Mouse (Mus musculus): ENCODE results near the gene Nudt4.

Nudt4 gene

DNA sequence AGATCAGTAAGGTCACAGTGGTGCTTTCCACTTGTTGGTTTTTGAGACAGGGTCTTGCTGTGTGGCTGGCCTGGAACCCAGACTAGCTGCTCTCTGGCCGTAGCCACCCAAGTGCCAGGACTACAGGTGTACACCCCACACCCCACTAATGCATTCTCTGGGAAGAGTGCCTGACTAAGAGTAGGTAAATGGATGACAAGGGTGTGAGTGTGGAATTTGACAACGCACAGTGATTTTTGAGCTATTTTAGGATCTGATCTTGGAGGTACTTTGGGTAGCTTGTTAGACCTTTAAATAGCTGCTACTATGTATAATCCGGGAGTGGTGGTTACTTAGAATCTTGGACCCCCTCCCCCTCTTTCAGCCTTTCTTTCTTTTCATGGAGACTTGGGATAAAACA, 24.7 kb downstream of the Nudt4 start:
- no peak for ATAC-seq (ENCODE audit: low TSS enrichment)

DNA sequence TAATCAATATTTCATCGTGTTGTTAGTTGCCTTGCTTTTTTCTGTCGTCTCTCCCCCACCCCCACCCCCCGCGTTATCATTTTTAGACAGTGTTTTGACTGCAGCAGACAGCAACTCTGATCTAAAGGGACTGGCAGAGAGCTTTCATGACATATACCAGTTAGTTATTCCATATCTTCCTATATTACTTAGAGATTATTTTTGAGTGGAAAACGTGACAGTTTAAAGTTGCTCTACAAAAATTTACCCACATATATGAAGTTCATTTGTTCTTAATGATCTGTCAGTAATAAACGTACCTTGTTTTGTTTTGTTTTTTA, 27.8 kb downstream of the Nudt4 start:
- no peak for ATAC-seq (ENCODE audit: low TSS enrichment)

DNA sequence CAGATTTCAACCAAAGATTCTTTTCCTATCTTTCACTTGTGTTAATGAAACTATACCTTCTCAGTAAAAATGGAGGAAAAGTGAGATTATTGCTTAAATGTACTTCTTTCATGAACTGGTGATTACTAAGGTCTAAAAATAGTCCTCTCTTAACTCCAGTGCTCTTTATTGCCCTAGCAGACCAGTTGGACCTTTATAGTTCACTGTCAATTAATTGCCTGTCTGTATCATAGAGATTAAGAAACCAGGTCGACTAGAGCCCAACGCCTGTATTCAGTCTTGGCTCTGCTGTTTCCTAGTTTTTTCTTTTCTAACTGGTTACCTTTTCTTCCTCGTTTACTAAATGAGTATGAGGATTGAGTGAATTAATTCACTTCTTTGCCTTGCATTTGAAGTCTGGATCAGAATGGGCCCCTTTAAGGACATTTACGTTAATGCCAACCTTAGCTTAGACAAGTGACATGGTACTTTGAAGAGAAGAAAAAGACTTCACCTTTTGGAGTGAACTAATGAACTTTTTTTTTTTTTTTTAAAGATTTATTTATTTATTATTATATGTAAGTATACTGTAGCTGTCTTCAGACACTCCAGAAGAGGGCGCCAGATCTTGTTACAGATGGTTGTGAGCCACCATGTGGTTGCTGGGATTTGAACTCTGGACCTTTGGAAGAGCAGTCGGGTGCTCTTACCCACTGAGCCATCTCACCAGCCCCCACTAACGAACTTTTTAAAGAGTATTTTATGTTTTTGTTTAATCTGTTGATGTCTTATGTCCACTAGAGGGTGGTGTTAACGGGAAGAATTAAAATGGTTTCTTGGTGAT, 28.3 kb downstream of the Nudt4 start:
- no peak for ATAC-seq (ENCODE audit: low TSS enrichment)

DNA sequence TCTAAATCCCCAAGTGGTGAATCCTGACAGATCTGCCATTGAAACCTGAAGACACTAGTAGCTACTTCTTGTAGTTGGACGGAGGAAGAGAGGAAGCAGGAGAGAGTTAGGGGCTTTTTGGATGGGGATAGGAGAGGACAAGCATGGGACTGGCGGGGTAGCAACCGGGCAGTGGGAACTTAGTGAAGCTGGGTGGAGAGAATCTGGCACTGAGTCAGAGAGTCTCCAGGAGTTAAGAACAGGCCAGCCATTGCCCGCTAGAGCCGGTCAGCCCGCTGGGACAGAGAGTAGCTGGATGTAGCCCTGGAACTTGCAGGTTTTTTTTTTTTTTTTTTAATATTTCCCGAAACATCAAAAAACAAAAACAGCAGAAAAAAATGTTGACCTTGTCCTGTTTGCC, 30.6 kb downstream of the Nudt4 start:
- no peak for ATAC-seq (ENCODE audit: low TSS enrichment)

GRCm38 (mm10) chr10:95532916-95533315, 31.0 kb downstream of the Nudt4 start:
- no peak for ATAC-seq (ENCODE audit: low TSS enrichment)

- 0 out of 2 replicates have a peak, but pooled peaks have one; percentile 38 for ATAC-seq (ENCODE audit: low TSS enrichment)
Observed at GRCm38 (mm10) chr10:95530551-95531121, 33.3 kb downstream of the Nudt4 start.

- no peak for ATAC-seq (ENCODE audit: low TSS enrichment)
Observed at GRCm38 (mm10) chr10:95526495-95527122, 37.3 kb downstream of the Nudt4 start.

DNA sequence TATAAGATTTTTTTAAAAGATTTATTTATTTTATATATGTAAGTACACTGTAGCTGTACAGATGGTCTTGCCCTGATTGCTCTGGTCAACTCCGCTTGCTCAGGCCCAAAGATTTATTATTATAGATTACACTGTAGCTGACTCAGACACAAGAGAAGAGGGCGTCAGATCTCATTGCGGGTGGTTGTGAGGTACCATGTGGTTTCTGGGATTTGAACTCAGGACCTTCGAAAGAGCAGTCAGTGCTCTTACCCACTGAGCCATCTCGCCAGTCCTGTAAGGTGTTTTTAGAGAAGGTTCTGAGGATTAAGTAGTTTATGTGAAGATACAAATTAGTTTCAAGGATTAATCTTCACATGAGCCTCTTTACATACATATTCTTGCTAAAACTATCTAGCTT, 38.1 kb downstream of the Nudt4 start:
- ATAC-seq (ENCODE audit: low TSS enrichment): no peak

- ATAC-seq (ENCODE audit: low TSS enrichment): peak; percentile 80
Observed at GRCm38 (mm10) chr10:95525037-95525675, 38.8 kb downstream of the Nudt4 start.

DNA sequence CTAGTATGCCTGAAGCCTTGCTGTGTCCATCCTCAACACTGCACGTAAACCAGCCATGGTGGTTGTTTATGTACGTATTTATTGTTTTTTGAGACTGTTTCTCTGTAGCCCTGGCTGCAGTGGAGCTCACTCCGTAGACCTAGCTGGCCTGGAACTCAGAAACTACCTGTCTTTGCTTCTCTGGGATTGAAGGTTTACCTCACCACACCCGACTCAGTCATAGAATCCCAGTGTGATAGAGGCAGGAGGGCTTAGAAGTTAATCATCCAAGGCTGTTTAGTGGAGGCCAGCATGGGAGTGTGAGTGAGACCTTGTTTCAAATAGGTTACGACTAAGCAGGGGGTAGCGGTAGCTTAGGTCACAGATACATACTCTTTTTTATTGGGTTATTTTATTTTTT, 46.3 kb downstream of the Nudt4 start:
- ATAC-seq (ENCODE audit: low TSS enrichment): no peak

- peak; percentile 41 for ATAC-seq (ENCODE audit: low TSS enrichment)
Observed at GRCm38 (mm10) chr10:95515293-95515931, 48.5 kb downstream of the Nudt4 start.

DNA sequence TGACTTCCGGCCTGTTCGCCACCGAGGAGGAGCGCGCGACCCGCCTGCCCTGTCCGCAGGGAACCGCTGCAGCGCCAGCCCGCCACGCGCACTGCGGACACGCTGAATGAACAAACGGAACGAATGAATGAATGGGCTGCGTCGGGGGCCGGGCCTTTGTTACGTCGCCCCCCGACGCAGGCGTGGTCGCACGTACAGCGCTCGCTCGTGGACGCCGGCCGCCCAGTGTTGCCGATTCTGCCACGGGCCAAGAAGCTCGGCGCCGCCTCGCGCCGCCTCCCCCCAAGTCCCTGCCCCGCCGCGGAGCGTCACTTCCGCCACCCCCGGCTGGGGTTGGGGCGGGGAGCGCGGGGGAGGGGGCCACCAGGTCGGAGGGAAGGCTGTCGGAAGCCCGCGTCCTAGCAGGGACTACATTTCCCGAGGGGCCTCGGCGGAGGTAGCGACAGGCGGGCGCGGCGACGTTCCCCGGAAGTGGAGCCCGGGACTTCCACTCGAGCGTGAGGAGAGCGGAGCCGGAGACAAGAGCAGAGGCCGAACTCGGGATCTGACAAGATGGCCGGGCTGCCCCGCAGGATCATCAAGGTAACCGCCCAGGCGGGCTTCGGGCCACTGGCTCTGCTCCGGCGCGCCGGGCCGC, 49.2 kb downstream of the Nudt4 start, which contains the start of gene Ube2n:
Ube2n (plus strand) TSS at position 490 of the 637 bp plus-strand sequence.
- peak; percentile 94 for ATAC-seq (ENCODE audit: low TSS enrichment)

DNA sequence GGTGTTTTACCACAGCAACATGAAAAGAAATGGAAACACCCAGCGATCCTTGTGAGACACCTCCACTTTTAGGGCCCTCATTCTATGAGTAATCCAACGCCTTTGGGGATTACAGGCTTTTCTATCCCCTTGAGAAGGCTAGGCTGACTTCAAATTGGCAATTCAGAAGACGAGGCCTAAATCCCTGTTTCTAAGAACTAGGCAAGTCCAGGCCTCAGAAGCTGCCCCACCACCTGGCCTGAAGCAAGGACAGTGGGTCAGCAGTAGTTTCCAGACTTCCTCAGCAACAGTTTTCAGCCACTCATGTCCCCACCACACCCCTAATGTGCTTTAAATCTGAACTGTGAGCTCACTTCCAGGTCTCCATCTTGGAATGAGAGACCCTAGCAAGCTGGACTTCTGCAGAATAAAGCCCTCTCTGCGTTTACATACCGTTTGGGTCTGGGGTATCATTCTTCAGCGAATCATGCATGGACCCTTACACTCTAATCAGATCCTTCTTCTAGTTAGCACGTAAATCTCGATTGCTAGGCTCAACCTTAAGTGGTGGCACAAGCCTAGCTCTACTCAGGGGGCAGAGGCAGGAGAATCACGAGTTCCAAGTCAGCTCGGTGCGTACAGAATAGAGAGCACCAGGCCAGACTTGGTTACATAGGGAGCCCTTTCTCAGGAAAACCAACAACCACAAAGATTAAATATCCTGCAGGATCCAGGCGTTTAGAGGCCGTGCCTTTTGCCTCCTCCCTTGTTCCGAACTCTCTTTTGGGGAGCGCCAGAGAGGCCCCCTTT, 50.0 kb downstream of the Nudt4 start:
- ATAC-seq (ENCODE audit: low TSS enrichment): peak; percentile 15; the same call in 1 of the 2 replicates

- no peak for ATAC-seq (ENCODE audit: low TSS enrichment)
Observed at GRCm38 (mm10) chr10:95512635-95513034, 51.3 kb downstream of the Nudt4 start.

GRCm38 (mm10) chr10:95509263-95509662, 54.7 kb downstream of the Nudt4 start:
- ATAC-seq (ENCODE audit: low TSS enrichment): no peak

GRCm38 (mm10) chr10:95508793-95509192, 55.2 kb downstream of the Nudt4 start:
- ATAC-seq (ENCODE audit: low TSS enrichment): peak; percentile 47

DNA sequence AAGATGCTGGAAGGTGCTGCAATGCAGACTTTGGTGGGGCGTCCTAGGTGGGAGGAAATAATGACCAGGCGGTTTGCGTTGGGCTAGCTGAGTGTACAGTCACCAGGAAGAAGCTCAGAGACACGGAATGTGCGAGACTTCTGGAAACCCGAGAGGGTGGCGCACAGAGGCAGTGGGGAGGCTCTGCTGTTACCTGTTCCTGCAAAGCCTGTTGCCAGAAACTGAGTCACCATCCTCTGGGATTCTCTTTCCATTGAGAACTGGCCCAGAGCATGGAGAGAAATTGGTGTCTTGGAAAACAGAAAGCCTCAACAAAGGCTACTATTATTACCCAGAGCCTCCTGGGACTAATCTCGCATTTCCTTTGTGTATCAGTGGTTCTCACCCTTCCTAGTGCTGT, 55.8 kb downstream of the Nudt4 start:
- ATAC-seq (ENCODE audit: low TSS enrichment): no peak

DNA sequence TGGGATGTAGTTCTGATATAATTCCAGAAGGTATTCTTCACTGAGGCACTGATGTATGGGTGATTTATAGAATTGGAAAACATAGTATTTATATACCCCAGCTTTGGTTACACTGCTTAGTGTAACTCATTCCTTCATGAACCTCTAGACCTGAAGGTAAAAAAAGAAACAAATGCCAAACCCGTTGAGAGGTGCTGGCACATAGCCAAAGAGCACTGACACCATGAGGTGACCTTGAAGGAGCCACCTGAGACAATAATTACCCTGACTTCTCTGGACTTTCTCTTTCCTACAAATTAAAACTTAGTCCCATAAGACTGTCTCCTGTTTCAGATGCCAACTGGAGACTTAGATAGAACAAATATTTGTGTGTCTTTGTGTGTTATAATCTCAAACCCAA, 59.6 kb downstream of the Nudt4 start:
- ATAC-seq (ENCODE audit: low TSS enrichment): no peak

GRCm38 (mm10) chr10:95503443-95504235, 60.3 kb downstream of the Nudt4 start:
- ATAC-seq (ENCODE audit: low TSS enrichment): no peak

All from frontal cortex, adult (tissue).